Mouse (Mus musculus) cortical plate, adult 2 months (tissue): ENCODE data around the gene Hspa12b.

ENCODE experiments used
- CTCF ChIP-seq: fragments of 200-500 bp; IDR thresholded peaks from 2 replicates; pipeline ENCODE4 v1.5.1; 2011; ENCODE audit warnings: mild to moderate bottlenecking, control low read depth, low read length; ENCODE audit not compliant: insufficient read depth; ENCODE audit errors: extremely low read depth
- POLR2A ChIP-seq: fragments of 200-500 bp; IDR thresholded peaks from 2 replicates; pipeline ENCODE4 v1.6.1; 2011; ENCODE audit warnings: mild to moderate bottlenecking, low read length, control low read depth; ENCODE audit not compliant: insufficient read depth; ENCODE audit errors: extremely low read depth

DNA sequence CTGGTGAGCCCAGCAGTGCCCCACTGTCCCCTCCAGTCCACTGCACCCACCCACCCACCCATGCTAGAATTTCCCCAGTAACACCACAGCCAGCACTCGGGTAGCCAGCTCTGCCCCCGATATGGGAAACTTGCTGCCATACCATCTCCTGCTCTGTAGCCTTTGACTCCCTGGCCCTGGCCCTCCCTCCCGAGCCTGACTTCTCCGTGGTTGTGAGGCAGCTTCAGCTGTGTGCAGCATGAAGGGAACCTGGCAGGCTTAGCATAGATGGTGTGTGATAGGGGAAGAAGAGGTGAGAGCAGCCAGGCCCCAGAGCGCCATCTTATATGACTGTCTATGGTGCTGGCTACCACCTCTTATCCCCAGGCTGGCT lies 13.4 kb downstream of the Hspa12b start:
- no peak for TF ChIP-seq CTCF
- TF ChIP-seq POLR2A: no peak
